Mouse (Mus musculus) lung, postnatal 14 days (tissue): ENCODE data around the gene Zfp710.
"Not testable (repeated sequence)": the region's sequence is repeated elsewhere in the genome, so short reads cannot be mapped to it uniquely, and the experiment has no call there.

Source experiments
- DNase-seq: peaks from one replicate; pipeline ENCODE4 v3.0.0; 2021

Gene Zfp710

GRCm38 (mm10) chr7:80115224-80115590 lies 90.6 kb downstream of the Zfp710 start, which contains the start of gene Idh2:
TSS of gene Idh2 (minus strand) at chr7:80115392.
- DNase-seq = peak; percentile 93

- no peak for DNase-seq
These were observed 91.5 kb downstream of the Zfp710 start for GRCm38 (mm10) chr7:80116158-80116557.

GRCm38 (mm10) chr7:80119198-80119597 lies 94.6 kb downstream of the Zfp710 start:
- DNase-seq = no peak

- DNase-seq = peak; percentile 34
These were observed 96.5 kb downstream of the Zfp710 start for GRCm38 (mm10) chr7:80121083-80121482.

- peak; percentile 25 for DNase-seq
These were observed 98.5 kb downstream of the Zfp710 start for GRCm38 (mm10) chr7:80123115-80123514.

- no peak for DNase-seq
These were observed 99.1 kb downstream of the Zfp710 start for GRCm38 (mm10) chr7:80123672-80124071.

GRCm38 (mm10) chr7:80129278-80129677 lies 104.7 kb downstream of the Zfp710 start:
- no peak for DNase-seq

- no peak for DNase-seq
These were observed 105.9 kb downstream of the Zfp710 start for GRCm38 (mm10) chr7:80130344-80131055.

GRCm38 (mm10) chr7:80131315-80131714 lies 106.7 kb downstream of the Zfp710 start:
- not testable (repeated sequence) for DNase-seq

- peak; percentile 65 for DNase-seq
These were observed 107.9 kb downstream of the Zfp710 start for GRCm38 (mm10) chr7:80132541-80132940.

GRCm38 (mm10) chr7:80134454-80135172 lies 110.0 kb downstream of the Zfp710 start:
- DNase-seq = peak; percentile 94

- no peak for DNase-seq
These were observed 110.5 kb downstream of the Zfp710 start for GRCm38 (mm10) chr7:80135173-80135532.

- DNase-seq = no peak
These were observed 113.8 kb downstream of the Zfp710 start for GRCm38 (mm10) chr7:80138375-80138774.

GRCm38 (mm10) chr7:80140815-80141214 lies 116.2 kb downstream of the Zfp710 start:
- DNase-seq = peak; percentile 83
